Mouse (Mus musculus) cerebellum, adult 11-12 months (tissue): ENCODE results near the gene Nek4.

ENCODE experiments used
- DNase-seq: peaks from one replicate; pipeline ENCODE4 v3.0.0; 2022

Gene Nek4

GRCm38 (mm10) chr14:30974204-30974603, 23.0 kb downstream of the Nek4 start:
- DNase-seq: peak; percentile 31

- DNase-seq: no peak
Measured at GRCm38 (mm10) chr14:30976222-30976621, 25.0 kb downstream of the Nek4 start.

DNA sequence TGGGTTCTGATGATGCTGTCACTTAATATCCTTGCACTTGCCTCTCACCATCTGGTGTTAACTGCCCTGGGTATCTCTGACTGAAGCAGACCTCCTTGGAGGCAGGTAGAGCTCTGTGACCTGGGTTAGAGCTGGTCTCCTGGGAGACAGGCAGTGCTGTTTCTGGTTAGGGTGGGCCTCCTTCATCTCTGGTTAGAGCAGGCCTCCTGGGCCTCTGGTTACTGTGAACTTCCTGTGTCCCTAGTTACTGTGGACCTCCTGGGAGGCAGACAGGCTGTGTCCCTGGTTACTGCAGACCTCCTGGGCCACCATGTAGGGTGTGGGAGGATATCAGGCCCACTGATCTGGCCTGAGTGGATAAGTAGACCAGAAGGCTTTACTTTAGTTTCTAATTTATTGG, 45.2 kb downstream of the Nek4 start:
- DNase-seq: no peak

DNA sequence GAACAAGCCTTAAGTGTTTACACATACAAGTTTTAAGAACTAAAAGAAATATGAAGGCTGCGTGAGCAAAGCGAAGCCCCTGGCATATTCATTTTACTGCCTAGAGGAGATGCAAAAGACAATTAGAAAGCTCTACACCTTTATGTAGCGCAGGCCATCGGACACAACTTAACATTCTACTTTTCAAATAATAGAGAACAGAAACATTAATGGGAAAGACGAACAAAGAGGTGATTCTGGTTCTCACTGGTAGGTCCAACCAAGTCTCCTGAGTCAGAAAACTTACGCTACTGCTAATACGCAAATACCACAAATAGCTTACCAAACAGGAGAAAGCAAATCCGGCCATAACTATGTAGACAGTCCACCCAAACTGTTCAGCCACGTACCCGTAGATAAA, 49.2 kb downstream of the Nek4 start:
- DNase-seq: no peak

- no peak for DNase-seq
Measured at GRCm38 (mm10) chr14:31000816-31001306, 49.7 kb downstream of the Nek4 start.

DNA sequence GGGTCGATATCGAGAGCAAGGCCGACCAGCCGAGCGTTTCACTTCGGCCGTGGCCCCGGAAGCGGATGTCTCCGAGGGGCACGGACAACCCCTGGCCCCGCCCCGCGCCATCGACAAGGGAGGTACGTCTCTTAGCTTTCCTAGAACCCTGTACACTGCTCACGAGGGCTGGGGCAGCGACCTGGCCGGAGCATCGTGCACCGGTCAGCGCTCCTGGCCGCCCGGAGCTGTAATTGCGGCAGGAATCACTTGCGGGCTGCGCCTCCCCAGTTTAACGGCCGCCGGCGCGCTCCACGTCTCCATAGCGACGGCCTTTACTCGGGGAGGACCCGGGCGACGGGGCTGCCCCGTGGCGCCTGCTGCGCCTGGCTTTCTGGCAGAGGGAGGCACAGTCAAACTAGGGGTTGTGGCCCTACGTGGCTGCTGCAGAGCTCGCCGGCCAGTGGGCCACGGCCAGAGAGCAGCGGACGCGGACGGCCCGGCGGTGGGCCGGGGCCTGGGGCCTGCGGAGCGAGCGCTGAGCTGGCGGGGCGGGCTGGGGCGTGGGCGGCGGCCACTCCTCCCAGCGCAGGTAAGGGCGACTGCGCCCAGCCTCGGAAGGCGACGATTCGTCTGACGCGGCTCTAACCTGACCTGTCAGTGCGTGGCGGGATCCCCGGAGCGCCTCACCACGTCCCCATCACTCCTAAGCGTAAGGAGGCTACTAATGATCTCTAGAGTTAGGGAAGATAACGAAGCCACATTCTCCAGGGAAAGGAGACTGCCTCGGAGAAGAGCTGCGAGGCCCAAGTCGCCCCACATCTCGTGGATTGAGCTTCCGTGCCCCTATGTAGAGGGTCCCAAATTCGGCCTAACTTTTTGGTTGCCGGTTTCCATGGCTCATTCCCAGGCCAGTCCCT, 50.4 kb downstream of the Nek4 start, which contains the start of the genes Glt8d1 and Spcs1:
Gene Glt8d1 (plus strand): TSS at position 94 of the 899 bp plus-strand sequence.
Gene Spcs1 (minus strand): TSS at position 366 of the 899 bp plus-strand sequence.
- DNase-seq: peak; percentile 82

DNA sequence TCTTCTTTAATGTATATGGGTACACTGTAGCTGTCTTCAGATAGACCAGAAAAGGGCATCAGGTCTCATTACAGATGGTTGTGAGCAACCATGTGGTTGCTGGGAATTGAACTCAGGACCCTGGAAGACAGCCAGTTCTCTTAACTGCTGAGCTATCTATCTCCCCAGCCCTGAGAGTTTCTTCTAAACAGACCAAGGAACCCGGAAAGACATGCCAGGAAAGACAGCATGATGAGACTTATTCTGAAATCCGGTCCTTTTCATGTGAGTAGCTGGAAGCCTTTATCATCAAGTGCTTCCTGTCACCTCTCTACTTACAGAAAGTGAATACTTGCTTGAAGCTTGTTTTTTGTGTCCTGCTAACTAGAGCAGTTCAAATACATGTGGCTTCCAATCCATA, 53.4 kb downstream of the Nek4 start:
- no peak for DNase-seq

- DNase-seq: no peak
Measured at GRCm38 (mm10) chr14:31006779-31007178, 55.6 kb downstream of the Nek4 start.

- DNase-seq: no peak
Measured at GRCm38 (mm10) chr14:31011588-31011987, 60.4 kb downstream of the Nek4 start.

GRCm38 (mm10) chr14:31013928-31014327, 62.8 kb downstream of the Nek4 start:
- no peak for DNase-seq

- DNase-seq: no peak
Measured at GRCm38 (mm10) chr14:31016063-31016462, 64.9 kb downstream of the Nek4 start.

DNA sequence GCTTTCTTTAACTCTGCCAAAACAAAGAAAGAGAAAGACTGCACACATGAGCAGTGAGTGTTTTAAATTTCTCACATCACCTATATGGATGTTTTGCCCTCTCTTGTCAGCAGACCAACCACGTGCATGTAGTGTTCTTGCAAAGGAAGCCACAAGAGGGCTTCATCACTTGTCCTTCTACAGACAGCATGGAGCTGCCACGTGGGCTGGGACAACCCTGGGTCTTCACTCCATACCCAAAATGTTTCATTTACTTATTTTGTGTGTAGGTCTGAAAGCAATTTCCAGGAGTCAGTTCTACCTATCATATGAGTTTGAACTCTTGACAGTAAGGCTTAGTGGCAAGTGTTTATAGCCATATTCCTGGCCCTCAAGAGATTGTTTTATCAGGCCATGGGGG, 66.7 kb downstream of the Nek4 start:
- no peak for DNase-seq

DNA sequence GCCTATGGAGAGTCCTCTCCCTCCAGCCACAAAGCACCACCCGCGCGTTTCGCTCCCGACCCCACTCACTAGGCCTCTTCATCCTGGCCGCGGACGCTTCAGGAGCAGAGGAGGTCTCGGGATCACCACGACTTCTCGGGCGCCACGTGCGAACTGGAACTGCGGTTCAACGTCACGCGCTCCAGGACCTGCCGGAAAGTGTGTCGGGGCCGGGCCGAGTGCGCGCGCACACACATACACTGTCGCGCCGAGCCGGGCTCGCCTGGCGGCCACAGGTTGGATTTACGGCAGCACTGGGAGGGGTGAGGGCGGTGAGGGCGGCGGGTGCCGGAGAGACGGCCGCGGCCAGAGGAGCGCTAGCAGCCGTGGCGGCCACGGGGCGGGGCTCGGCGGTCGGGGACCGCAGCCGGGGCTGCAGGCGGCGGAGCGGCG, 67.7 kb downstream of the Nek4 start, which contains the start of the genes Pbrm1 and Gnl3:
Gene Pbrm1 (plus strand): TSS at position 279 of the 432 bp plus-strand sequence.
Gene Gnl3 (minus strand): TSS at position 293 of the 432 bp plus-strand sequence.
- peak; percentile 97 for DNase-seq

DNA sequence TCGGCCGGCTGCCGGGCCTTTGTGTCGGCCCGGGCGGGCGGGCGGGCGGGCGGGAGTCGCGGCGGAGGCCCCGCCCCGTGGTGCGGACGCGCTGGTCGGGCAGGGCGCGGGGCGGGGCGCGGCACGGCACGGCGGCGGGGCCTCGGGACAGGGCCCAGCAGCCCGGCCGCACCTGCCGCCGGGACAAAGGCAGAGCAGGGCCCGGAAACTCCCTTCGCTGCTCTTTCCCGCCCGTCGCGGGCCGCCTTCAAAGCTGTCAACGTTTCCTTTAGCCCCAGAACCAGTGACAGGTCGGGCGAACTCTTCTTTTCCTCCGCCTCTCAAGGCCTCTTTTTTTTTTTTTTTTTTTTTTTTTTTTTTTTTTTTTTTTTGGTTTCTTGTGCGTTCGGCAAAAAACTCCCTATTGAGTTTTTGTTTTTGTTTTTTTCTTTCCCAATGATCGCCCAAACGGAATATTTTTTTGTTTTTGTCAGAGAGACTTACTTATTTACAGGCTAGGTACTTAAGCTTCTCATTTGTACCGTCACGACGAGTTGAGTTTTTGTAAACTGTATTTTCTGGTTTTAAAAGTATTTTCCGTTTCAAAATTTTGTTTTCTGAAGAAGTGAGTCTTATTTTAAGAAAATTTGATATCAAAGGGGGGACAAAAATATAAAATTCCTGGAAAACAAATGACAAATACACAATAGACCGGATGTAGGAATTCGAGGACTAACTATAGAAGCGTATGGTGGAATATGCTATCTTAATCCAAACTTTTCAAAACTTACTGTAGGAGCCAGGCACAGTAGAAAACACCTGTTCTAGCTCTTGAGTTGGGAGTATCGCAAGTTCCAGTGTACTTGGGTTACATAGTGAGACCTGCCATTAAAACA, 68.4 kb downstream of the Nek4 start:
- DNase-seq: no peak

DNA sequence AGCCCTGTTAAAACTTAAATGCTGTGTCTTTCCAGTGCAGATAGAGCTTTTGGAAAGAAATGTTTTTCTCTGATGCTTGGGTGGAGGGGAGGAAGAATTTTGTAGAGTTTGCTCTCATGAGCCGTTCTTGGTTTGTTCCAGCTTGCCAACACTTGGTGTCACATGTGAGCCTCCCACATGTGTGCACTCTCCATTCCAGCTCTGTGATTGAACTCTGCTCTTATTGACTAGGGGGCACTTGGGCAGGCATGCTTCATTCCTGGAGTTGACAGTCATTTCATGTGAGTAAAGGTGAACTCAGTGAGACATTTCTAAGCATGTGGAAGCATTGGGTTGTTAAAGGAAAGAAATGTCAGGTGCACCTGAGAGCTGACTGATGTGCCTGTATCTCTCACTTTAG, 71.4 kb downstream of the Nek4 start:
- no peak for DNase-seq

GRCm38 (mm10) chr14:31025785-31026184, 74.6 kb downstream of the Nek4 start:
- DNase-seq: no peak
